Mouse (Mus musculus): Measurements from ENCODE around the gene Grin3b.

Gene Grin3b

GRCm38 (mm10) chr10:80016931-80017330 is 46.4 kb downstream of the Grin3b start:
- DNase-seq (ENCODE audit: low spot score in 2 of 2): no peak

GRCm38 (mm10) chr10:80017361-80017760 is 46.8 kb downstream of the Grin3b start:
- DNase-seq (ENCODE audit: low spot score in 2 of 2): no peak

- DNase-seq (ENCODE audit: low spot score in 2 of 2): no peak
Observed at GRCm38 (mm10) chr10:80017771-80018170, 47.3 kb downstream of the Grin3b start.

GRCm38 (mm10) chr10:80018739-80019297 is 48.3 kb downstream of the Grin3b start:
- DNase-seq (ENCODE audit: low spot score in 2 of 2): no peak

GRCm38 (mm10) chr10:80019471-80020131 is 49.1 kb downstream of the Grin3b start:
- no peak for DNase-seq (ENCODE audit: low spot score in 2 of 2)

- no peak for DNase-seq (ENCODE audit: low spot score in 2 of 2)
Observed at GRCm38 (mm10) chr10:80020191-80020590, 49.7 kb downstream of the Grin3b start.

GRCm38 (mm10) chr10:80020603-80021319 is 50.2 kb downstream of the Grin3b start:
- DNase-seq (ENCODE audit: low spot score in 2 of 2): no peak

- DNase-seq (ENCODE audit: low spot score in 2 of 2): no peak
Observed at GRCm38 (mm10) chr10:80021320-80021641, 50.8 kb downstream of the Grin3b start.

- DNase-seq (ENCODE audit: low spot score in 2 of 2): no peak
Observed at GRCm38 (mm10) chr10:80022164-80022563, 51.6 kb downstream of the Grin3b start.

- DNase-seq (ENCODE audit: low spot score in 2 of 2): no peak
Observed at GRCm38 (mm10) chr10:80022806-80023205, 52.3 kb downstream of the Grin3b start.

- no peak for DNase-seq (ENCODE audit: low spot score in 2 of 2)
Observed at GRCm38 (mm10) chr10:80023758-80024157, 53.2 kb downstream of the Grin3b start.

GRCm38 (mm10) chr10:80024229-80025043 is 53.9 kb downstream of the Grin3b start:
- no peak for DNase-seq (ENCODE audit: low spot score in 2 of 2)

- DNase-seq (ENCODE audit: low spot score in 2 of 2): no peak
Observed at GRCm38 (mm10) chr10:80025044-80025347, 54.5 kb downstream of the Grin3b start.

- DNase-seq (ENCODE audit: low spot score in 2 of 2): no peak
Observed at GRCm38 (mm10) chr10:80025463-80025862, 54.9 kb downstream of the Grin3b start.

- no peak for DNase-seq (ENCODE audit: low spot score in 2 of 2)
Observed at GRCm38 (mm10) chr10:80025889-80026288, 55.4 kb downstream of the Grin3b start.

Measured in right cerebral cortex, adult 2 months (tissue).